Mouse (Mus musculus) cerebellum, adult 8-10 months (tissue): ENCODE measurements around the gene Slc22a23.

Experiments
- DNase-seq: peaks from one replicate; pipeline ENCODE4 v3.0.0; 2022

Slc22a23 gene

GRCm38 (mm10) chr13:34299351-34300333 lies 45.3 kb downstream of the Slc22a23 start:
- no peak for DNase-seq

- no peak for DNase-seq
Measured at GRCm38 (mm10) chr13:34298674-34299073, 46.3 kb downstream of the Slc22a23 start.

- DNase-seq, result no peak
Measured at GRCm38 (mm10) chr13:34298061-34298460, 46.9 kb downstream of the Slc22a23 start.

- DNase-seq, result no peak
Measured at GRCm38 (mm10) chr13:34295787-34296435, 49.1 kb downstream of the Slc22a23 start.

GRCm38 (mm10) chr13:34294212-34294611 lies 50.8 kb downstream of the Slc22a23 start:
- DNase-seq, result no peak

GRCm38 (mm10) chr13:34292042-34292441 lies 52.9 kb downstream of the Slc22a23 start:
- no peak for DNase-seq

GRCm38 (mm10) chr13:34290346-34290745 lies 54.6 kb downstream of the Slc22a23 start:
- no peak for DNase-seq

- no peak for DNase-seq
Measured at GRCm38 (mm10) chr13:34289567-34289966, 55.4 kb downstream of the Slc22a23 start.

GRCm38 (mm10) chr13:34288129-34288528 lies 56.9 kb downstream of the Slc22a23 start:
- no peak for DNase-seq

- DNase-seq, result no peak
Measured at GRCm38 (mm10) chr13:34287601-34288083, 57.3 kb downstream of the Slc22a23 start.

- DNase-seq, result no peak
Measured at GRCm38 (mm10) chr13:34281360-34281759, 63.6 kb downstream of the Slc22a23 start.

GRCm38 (mm10) chr13:34278759-34279270 lies 66.2 kb downstream of the Slc22a23 start:
- no peak for DNase-seq

- DNase-seq, result no peak
Measured at GRCm38 (mm10) chr13:34278288-34278701, 66.7 kb downstream of the Slc22a23 start.

- DNase-seq, result no peak
Measured at GRCm38 (mm10) chr13:34277611-34278010, 67.4 kb downstream of the Slc22a23 start.

- DNase-seq, result no peak
Measured at GRCm38 (mm10) chr13:34277001-34277400, 68.0 kb downstream of the Slc22a23 start.

GRCm38 (mm10) chr13:34274890-34275289 lies 70.1 kb downstream of the Slc22a23 start:
- no peak for DNase-seq

- no peak for DNase-seq
Measured at GRCm38 (mm10) chr13:34274417-34274816, 70.6 kb downstream of the Slc22a23 start.

GRCm38 (mm10) chr13:34272275-34273054 lies 72.5 kb downstream of the Slc22a23 start:
- DNase-seq, result no peak

- no peak for DNase-seq
Measured at GRCm38 (mm10) chr13:34271665-34272064, 73.3 kb downstream of the Slc22a23 start.

- no peak for DNase-seq
Measured at GRCm38 (mm10) chr13:34270886-34271602, 73.9 kb downstream of the Slc22a23 start.

- no peak for DNase-seq
Measured at GRCm38 (mm10) chr13:34269376-34269991, 75.5 kb downstream of the Slc22a23 start.
